Mouse (Mus musculus): ENCODE measurements at regions not wholly inside any gene's neighbourhood (a gene's known extent, or its start where the extent isn't known, plus 50 kb on each side); places are given as distances from the start of the nearest gene placed in this dataset.
A peak's percentile ranks its signal among the peaks of the same experiment; 100 is the strongest.

DNA sequence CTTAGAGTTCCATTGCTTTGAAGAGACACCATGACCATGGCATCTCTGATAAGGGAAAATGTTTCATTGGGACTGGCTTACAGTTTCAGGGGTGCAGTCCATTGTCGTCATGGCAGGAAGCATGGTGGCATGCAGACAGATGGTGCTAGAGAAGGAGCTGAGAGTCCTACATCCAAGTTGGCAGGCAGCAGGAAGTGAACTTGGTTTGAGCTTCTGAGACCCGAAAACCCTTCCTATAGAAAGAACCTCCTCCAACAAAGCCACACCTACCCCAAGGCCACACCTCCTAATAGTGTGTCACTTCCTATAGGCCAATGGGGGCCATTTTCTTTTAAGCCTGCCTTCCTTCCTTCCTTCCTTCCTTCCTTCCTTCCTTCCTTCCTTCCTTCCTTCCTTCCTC lies 107.1 kb upstream of the Serp2 start:
- intact Hi-C loops (cut with DNase I): no loop called here
- DNase-seq: no peak

DNA sequence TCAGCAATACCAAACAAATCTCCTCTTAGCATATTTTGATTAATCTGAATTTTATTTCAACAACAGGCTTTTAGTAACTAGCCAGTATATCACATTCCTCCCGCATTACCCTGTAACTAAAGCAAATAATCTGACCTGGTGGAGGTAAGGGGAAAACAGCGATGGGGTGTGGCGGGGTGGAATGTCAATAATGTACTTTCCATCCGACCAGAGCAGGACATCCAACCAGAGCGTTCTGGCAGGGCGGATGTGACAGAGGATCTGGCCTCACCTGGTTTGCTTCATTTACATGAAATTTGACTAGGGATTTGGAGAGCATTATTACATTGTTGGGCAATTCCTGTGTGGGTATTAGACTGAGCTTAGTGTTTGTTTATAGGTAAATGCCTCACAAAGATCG lies 106.2 kb upstream of the Serp2 start:
- intact Hi-C loops (cut with DNase I): no loop called here
- no peak for DNase-seq

DNA sequence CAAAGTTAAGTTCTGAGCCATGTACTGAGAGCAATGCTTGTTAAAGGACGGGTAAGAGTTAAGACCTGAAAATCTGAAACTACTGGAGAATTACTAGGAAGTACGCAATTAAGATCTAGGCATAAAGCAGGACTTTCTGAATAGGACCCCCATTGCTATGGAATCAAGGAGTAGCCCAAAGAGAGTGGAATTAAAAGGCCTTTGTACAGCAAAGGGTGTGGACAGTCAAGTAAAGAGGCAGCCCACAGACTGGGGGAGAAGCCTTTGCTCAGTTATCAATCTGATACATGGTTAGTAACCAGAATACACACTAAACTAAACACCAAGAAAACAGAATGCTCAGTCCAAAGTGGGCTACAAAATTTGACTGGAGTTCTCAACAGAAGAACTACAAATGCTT lies 104.2 kb upstream of the Serp2 start:
- intact Hi-C loops (cut with DNase I): no loop called here

DNA sequence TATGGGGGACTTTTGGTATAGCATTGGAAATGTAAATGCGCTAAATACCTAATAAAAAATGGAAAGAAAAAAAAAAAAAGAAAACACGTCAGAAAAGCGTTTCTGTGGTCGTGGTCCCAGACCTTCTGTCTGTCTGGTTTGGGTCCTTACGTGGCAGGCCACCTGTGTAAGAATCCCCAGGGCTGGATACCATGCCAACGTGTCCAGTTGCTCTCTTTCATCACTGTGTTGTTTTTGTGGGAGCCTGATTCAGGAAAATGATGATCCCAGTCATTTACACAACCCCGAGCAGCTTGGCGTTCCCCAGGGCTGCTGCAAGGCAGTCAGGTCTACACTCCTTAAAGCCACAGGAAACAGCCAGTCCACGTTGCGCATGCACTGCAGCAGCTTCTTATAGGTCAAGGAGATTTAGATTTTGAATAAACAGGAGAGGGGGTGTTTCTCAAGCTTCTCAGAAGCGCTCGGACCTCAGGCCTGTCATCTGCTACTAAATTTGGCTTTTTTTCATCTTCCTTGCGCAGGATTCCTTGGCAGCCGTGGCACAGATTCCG lies 102.3 kb upstream of the Serp2 start:
- intact Hi-C loops (cut with DNase I): loop anchor here (1.0 to 5.0 kb wide), 2 partner anchors 102 to 155 kb away; partner anchors contain the start of gene Serp2
- no peak for DNase-seq

More for the DNA sequence above, 104.2 kb upstream of the Serp2 start:
- no peak for DNase-seq

DNA sequence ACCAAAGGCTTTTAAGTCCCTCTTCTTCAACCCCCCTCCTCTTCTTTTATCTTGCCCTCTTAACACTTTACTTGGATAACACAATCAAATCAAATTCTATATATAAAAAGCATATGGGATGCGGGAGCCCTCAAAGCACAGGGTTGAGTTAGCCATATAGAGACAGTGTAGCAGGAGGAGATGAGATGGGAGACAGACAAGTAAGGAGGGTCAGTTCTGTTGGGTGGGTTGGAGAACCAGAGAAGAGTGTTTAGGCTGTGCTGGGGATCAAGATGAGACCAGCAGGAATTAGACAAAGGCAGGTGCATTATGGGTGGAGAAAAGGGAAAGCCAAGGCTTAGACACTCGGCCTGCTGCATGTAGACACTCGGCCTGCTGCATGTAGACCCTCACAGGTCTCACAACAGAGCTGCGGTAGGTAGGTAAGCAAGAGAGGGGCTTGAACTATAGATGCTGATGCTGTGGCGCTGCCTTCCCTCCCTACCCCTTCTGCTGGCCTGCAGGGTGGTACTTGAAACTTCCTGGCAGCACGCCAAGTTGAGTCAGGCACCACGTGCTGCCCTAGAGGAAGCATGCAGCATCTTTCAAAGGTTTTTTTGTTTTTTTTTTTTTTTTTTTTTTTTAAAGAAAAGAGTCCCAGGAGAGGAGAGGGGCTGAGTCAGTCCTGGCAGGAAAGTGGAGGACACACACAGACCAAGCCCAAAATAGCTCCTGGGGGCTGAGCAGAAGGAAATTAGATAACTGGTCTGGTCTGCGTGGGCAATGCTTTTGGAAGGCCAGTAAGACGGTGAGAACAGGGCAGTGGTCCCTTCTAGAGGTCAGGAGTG lies 101.3 kb upstream of the Serp2 start:
- DNase-seq: peak; percentile 66 to 73
- intact Hi-C loops (cut with DNase I): loop anchor here (1.0 to 5.0 kb wide), 2 partner anchors 101 to 154 kb away; partner anchors contain the start of gene Serp2

DNA sequence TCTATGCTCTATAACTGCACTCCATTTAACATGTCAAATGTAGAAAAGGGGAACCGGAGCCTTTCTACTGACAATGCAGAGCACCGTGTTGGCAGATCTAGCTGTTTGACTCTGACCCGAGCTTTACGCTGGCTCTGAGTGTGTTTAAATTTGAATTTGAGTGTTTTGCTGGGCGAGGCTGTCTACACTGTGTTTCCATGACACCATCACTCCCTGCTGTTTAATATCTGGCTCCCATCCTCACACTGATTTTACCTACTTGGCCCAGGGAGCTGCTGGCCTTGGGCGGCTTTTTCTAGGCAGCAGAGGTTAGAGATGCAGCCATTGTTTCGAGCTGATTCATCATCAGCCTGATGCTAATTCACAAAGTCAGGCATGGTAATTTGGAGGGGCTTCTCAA lies 100.7 kb upstream of the Serp2 start:
- peak in 1 of 2 experiments; percentile 7 for DNase-seq

DNA sequence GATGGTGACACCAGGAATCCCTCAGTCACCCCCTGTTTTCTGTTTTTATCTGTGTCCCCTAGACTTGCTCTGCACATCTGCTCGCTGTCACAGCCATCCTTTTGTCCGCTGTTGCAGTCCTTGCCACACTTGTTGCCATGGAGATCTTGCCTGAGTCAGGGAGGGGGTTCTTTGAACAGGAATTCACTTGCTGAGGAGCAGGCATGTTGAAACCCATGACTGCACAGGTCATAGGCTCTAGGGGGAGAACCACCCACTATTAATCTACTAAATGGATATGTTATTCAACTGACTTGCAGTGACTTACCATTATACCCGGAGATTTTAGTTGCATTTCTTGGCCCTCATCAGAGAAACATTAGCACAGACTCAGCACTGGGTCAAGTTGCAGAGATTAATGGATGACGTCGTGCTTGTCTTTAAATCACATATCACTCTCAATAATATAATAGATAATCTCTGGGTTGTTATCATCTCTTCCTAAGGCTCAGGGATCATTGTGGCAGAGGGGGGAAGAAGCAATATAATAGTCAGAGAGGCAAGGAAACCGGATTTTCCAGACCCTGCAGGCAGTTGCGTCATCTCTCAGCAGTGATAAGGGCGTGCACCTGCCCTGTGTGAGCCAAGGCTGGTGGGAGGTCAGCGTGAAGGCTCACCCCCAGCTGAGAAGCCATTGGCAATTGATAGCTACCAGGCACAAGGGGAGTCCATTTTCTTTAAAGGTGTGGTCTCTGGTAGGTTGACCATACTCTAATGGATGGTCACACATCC lies 95.9 kb upstream of the Serp2 start:
- DNase-seq: no peak
- intact Hi-C loops (cut with DNase I): no loop called here

More for the DNA sequence above, 100.7 kb upstream of the Serp2 start:
- intact Hi-C loops (cut with DNase I): loop anchor here (5.0 kb wide), 1 partner anchor 100 kb away; the partner anchor contains the start of gene Serp2

DNA sequence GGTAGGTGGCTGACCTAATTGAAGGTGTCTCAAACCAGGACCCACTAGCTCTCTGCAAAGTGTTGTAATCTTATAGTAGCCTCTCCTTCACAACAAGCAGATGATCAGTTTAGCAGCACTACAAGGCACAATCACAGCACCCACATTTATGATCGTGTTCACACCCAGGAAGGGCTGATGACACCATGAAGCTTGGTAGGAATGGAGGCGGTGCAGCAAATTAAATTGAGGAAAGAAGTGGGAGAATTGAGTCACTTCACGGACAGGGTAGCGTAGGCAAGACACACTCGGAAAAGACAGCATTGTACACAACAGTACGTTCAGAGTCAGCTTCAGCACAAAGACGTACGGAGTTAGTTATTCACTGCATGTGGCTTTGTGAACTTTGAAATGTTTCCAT lies 94.4 kb upstream of the Serp2 start:
- DNase-seq: no peak
- intact Hi-C loops (cut with DNase I): no loop called here

DNA sequence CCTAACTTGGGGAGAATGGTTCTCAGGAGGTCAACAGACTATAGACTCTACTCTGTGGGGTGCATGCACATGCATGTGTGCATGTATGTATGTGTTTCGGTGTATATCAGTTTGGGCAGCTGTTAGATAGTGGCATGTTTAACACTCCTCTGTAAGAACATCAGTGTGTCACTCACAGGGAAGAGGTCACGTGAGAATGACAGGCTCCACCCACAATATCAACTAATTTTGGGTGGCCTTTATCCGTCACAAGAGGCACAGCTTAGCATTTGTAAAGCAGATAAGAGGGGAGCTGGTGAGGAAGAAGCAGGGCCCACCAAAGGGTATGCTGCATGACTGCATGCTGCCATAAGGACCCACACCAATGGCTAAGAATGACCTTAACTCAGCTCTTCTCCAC lies 93.2 kb upstream of the Serp2 start:
- intact Hi-C loops (cut with DNase I): no loop called here
- no peak for DNase-seq

DNA sequence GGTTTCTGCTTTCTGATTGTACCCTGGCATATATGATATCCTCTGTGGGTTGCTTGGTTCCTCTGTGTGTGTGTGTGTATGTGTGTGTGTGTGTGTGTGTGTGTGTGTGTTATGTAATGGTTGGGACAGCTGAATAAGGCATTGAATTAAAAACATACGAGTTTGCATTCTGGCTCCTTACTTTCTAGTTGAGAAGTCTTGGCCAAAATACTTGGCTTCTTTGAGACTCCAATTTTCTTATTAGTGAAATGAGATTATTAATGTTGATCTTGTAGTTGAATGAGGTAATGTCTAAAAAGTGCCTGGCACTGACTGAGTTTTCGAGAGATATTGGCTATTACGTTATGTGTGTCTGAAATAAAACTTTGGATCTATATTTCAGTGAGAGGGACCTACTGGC lies 88.0 kb upstream of the Serp2 start:
- intact Hi-C loops (cut with DNase I): no loop called here
- DNase-seq: no peak

DNA sequence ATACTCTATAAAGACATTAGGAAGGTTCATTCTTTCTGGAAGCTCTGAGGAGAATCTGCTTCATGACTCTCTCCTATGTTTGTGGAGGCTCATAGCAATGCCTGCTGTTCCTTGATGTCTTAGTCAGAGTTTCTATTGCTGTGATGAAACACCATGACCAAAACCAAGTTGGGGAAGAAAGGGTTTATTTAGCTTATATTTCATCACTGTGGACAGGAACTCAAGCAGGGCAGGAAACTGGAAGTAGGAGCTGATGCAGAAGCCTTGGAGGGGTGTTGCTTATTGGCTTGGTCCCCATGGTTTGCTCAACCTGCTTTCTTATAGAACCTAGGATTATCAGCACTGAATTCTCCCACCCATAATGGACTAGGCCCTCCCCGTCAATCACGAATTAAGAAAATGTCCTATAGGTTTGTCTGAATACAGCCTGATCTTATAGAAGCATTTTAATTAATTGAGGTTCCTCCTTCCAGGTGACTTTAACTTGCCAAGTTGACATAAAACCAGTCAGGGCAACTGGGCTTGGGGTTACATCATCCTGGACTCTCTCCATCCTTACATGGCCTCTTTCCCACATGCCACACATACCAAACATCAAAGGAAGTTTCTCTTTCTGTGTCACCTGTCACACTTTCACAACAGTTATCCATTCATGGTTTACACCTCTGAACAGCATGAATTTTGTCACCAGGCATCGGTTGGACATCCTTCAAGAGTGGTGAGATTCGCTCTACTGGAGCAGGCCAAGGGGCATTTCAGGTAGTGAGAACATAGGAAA lies 85.3 kb upstream of the Serp2 start:
- intact Hi-C loops (cut with DNase I): no loop called here

DNA sequence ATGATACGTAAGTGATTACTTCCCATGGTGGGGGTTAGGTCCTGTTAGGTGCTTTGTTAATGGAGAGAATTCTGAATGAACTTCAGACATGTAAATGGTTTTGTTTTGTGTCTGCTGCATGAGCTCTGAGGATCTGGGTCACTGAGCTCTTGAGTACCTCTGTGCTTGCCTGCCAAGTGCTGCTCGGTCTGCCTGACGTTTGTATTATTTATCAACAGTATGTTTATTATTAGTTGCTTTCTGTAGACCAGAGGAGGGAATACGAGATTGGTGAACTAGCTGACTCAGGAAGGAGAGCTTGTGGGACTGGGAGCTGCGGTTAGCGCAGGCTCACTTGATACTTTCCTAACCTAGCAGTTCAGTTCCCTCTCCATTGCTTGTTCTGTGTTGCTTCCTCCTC lies 76.5 kb upstream of the Serp2 start:
- no peak for DNase-seq
- intact Hi-C loops (cut with DNase I): no loop called here

More for the DNA sequence above, 85.3 kb upstream of the Serp2 start:
- DNase-seq: no peak

DNA sequence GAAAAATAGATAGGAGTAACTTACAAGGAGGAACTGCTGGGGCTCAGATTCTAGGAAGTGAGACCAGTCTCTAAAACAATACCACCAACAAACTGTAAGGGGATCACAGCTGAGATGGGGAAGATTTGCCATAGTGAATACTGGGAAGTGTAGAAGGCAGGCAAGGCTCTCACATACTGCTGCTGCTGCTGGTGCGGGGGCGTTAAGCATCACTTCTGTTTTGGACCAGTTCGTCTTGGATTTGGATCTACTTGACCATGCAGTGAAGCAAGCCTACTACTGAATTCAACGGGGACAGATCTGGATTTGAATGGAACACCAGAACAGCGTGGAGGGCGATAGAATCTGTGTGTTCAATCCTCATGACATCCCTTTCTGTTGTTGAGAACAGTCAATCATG lies 76.1 kb upstream of the Serp2 start:
- no peak for DNase-seq
- intact Hi-C loops (cut with DNase I): no loop called here

DNA sequence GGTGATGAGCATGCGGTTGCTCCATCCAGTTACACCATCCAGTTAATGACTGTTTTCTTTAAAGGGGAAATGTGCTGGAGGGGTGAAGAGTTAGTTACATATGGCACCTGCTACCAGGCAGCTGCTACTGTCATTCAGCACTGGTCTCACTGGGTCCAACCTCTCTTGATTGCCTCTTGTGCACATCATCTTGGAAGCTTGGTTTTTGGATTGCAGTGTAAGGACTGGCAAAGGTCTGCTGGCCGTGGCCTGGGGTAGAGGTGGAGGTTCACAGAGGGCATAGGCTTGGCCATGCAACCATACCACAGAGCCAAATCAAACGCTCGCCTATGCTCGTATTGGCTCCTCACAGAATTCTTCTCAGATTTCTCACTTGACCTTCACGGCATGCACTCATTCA lies 75.1 kb upstream of the Serp2 start:
- DNase-seq: no peak
- intact Hi-C loops (cut with DNase I): no loop called here

DNA sequence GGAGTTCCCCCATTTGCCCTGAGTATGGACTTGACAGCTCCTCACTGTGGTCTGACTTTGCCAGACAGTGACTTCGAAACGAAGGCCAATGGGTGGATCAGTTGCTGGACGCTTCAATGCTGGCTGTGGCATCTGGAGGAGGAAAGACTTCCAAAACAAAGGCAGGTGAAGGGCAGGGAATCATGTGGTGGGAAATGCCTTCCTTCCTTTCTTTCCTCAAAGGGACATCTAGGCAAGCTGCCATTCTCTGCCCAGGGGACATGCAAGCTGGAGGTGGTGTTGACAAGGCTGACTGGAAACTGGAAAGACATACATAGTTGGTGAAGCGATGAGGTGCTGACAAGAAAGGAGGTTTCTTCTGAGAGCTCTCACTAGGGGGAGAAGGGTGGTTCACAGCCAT lies 74.5 kb upstream of the Serp2 start:
- peak in 1 of 2 experiments; percentile 56 for DNase-seq
- intact Hi-C loops (cut with DNase I): no loop called here

DNA sequence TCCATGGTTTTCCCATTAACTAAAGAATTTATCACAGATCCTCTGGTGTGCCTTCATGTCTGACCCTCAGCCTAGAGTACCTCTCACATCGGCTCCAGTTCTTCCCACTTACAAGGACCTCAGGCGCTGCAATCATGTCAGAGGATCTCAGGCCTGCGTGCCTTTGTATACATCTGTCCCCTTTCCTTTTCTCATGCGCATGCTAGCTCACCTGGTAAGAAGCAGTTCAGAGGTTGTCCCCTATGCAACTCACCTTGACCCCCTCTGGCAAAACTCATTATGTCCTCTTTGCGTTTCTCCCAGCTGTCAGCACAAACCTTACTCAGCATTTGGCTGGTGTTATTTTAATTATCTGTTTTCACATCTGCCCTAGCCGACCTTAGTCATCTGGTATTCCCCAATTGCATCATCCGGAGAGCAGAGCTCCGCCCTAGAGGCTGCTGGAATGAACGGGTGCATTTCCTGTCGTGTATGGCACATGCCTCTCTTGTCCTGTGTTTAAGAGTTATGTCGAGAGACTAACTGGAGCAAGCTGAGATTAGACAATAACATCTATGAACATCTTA lies 73.3 kb upstream of the Serp2 start:
- DNase-seq: no peak
- intact Hi-C loops (cut with DNase I): no loop called here

DNA sequence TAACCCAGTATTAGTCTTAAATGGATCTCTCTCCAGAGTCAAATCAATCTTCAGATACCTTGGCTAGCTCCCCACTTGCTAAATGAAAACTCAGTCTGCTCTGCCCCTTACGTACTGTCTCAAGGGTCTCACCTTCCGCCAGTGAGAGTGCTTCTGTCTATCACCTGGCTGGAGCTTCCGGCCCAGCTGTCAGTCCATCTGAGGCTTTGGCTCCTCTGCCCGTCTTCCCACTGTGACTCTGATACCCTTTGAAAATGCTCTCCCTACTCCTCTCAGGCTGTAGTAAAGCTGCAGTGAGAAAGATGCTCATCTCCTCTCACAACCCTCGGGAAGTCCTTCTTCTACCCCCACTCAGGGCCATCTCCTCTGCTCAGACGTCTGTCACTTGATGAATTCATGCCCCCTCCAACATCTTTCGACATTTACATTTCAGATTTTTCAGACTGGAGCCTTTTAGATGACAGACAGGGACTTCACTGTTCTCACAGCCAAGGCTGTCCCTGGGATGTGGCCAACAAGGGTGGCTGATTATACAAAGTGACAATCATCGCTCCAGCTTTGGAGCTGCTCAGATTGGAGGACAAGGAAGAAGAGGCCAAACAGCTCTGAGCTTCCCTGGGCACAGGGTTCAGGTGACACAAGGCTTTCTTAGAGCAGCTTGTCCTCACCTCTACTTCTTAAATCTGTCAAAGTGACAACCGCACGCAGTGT lies 71.6 kb upstream of the Serp2 start:
- intact Hi-C loops (cut with DNase I): no loop called here

DNA sequence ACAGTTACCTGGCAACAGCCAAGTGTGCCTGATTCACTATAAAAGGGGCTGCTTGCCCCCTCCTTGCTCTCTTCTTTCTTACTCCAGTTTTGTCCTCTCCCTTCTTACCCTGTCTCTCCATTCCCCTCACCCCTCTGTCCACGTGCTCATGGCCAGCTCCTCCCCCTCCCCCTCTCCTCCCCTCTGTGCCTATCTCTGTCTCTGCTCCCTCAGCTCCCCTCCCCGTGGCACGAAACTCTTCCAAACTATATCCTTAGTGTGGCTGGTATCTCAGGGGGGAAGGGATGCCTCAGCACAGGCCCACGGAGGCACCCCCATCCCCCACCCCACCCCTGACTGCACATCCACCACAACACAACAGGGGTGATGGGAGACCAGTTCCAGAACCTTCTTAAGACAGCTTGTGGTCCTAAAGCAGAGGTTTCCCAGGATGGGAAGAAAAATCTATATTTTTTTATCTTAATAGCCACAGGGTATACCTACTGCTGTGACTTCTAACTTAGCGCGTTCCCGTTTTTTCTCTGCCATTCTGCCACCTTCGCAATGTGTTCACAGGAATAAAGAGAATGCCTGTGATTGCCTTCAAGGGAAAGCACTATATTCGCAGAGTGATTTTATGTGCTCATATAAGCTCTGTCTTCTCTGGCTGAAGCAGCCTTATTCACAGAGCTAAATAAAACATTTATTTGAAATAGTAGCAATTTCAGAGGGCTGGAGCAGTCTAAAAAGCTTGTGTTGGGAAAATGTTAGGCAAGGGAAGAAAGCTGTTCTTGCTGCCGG lies 69.1 kb upstream of the Serp2 start:
- intact Hi-C loops (cut with DNase I): no loop called here

More for the DNA sequence above, 71.6 kb upstream of the Serp2 start:
- no peak for DNase-seq

More for the DNA sequence above, 69.1 kb upstream of the Serp2 start:
- no peak for DNase-seq

All from heart, postnatal 14 days (tissue).